20 mouse cellular contexts compared by ENCODE assay signal in the genomic region with DNA sequence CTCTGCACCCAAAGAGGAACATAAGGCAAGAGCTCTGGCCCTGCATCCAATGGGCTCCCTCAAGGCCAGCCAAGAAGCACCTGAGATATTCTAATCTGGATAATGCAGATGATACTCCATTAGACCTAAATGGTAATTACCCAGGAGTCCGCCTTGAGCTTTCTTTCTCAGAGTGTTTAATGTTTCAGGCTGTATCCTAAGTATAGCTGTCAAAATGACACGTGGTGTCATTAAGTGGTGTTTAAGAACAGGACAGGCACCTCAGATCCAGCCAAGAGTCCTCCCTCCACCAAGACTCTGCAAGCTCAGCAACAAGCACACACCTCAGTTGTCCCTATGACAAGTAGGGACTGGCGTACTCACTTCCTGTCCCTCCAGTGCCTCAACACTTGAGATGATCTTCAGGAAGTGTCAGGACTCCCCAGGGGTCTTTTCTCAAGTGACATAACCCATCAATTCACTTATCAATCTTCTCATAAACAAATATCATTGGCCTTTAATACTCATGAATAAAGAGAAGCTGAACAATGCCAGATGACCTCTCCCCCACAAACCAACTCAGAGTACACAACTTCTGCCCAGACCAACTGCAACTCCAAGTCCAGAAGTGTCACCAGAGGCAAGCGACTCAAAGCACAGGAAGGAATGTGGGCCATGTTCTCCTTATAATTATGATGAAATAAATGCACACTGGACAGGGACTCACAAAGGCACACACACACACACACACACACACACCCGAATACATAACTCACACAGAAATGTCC. TPM values are rescaled to one million over a fixed set of nuclear protein-coding genes. Genes with fewer than 3 reads are reported as not detected.
A peak's percentile ranks its signal among the peaks of the same experiment; 100 is the strongest.
DNase-seq lines count a peak whose midpoint lies in the region; TF ChIP-seq lines count a peak whose summit lies in the region.
"Had no signal": no experiment of that assay in that cellular context is flagged by ENCODE, and none has a peak within 500 bp of the region (broad histone marks: within the 10 kb centered on the region; RNA-seq: fewer than 3 reads in every experiment).

No protein-coding gene starts in this region.

- no peak overlapping the region for H3K9ac ChIP-seq in heart, adult 2 months (ENCODE audit: low read depth, low read length)
- H3K9ac ChIP-seq: forebrain, postnatal 0 days; liver, embryonic 14.5 days; midbrain, embryonic 15.5 days had no signal

- H3K27ac ChIP-seq in heart, adult 2 months: peak overlapping the region; percentile 32; the same call in 1 of the 2 replicates
- H3K27ac ChIP-seq in spleen, adult 2 months (ENCODE audit: insufficient read depth, low read length): peak overlapping the region; percentile 55
- H3K27ac ChIP-seq in bone marrow, adult 2 months (ENCODE audit: control insufficient read depth, insufficient read depth, low read depth, low read length, poor library complexity): peak overlapping the region; percentile 37; the same call in 1 of the 2 replicates
- peak overlapping the region; percentile 68; the same call in 1 of the 2 replicates for H3K27ac ChIP-seq in limb, embryonic 10.5 days
- H3K27ac ChIP-seq: heart, embryonic 10.5 days; left cerebral cortex, adult 2 months; liver, embryonic 14.5 days; midbrain, embryonic 15.5 days had no signal

- no peak overlapping the region for H3K4me3 ChIP-seq in heart, adult 2 months
- no peak overlapping the region for H3K4me3 ChIP-seq in spleen, adult 2 months (ENCODE audit: extremely low read depth, insufficient read depth, insufficient read length)
- no peak overlapping the region for H3K4me3 ChIP-seq in bone marrow, adult 2 months (replicated peaks; ENCODE audit: control insufficient read depth, low read depth, low read length)
- no peak overlapping the region for H3K4me3 ChIP-seq in limb, embryonic 10.5 days
- H3K4me3 ChIP-seq: heart, embryonic 10.5 days; left cerebral cortex, adult 2 months; midbrain, embryonic 15.5 days; myocyte had no signal

- TF ChIP-seq POLR2A in heart, adult 2 months (IDR thresholded peaks at IDR 0.05; ENCODE audit: insufficient read depth, low read depth, low read length): no peak
- no peak for TF ChIP-seq POLR2A in spleen, adult 2 months (IDR thresholded peaks at IDR 0.05; ENCODE audit: low read depth, low read length)
- no peak for TF ChIP-seq POLR2A in bone marrow, adult 2 months (IDR thresholded peaks at IDR 0.05; ENCODE audit: borderline replicate concordance, control insufficient read depth, low read depth, low read length)

- peaks cover 2% of the 10 kb centered on the region; the same call in 1 of the 2 replicates for H3K36me3 ChIP-seq in heart, adult 2 months (ENCODE audit: control insufficient read depth, insufficient read depth, low read length)
- H3K36me3 ChIP-seq in spleen, adult 2 months (ENCODE audit: control insufficient read depth, insufficient read depth, low read length): no peaks in the 10 kb centered on the region
- H3K36me3 ChIP-seq in limb, embryonic 10.5 days: no peaks in the 10 kb centered on the region
- H3K36me3 ChIP-seq: heart, embryonic 10.5 days; midbrain, embryonic 15.5 days had no signal

- H3K27me3 ChIP-seq in heart, adult 2 months (ENCODE audit: control insufficient read depth, insufficient read depth, low read length): no peaks in the 10 kb centered on the region
- H3K27me3 ChIP-seq in spleen, adult 2 months (ENCODE audit: control insufficient read depth, insufficient read depth, low read length): no peaks in the 10 kb centered on the region
- no peaks in the 10 kb centered on the region for H3K27me3 ChIP-seq in limb, embryonic 10.5 days (ENCODE audit: low read depth, poor library complexity, severe bottlenecking)
- H3K27me3 ChIP-seq: midbrain, embryonic 15.5 days had no signal

- H3K79me2 ChIP-seq in heart, adult 2 months (replicated peaks; ENCODE audit: control insufficient read depth, insufficient read depth, low read length): no peaks in the 10 kb centered on the region

- intact Hi-C loops in heart, adult 2 months (cut with DNase I): no loop called here
- intact Hi-C loops in heart, postnatal 25 days (cut with DNase I): no loop called here

- DNase-seq in heart, adult 2 months: no peak
- no peak for DNase-seq in heart, postnatal 25 days (ENCODE audit: low spot score)
- no peak for DNase-seq in spleen, adult 2 months (ENCODE audit: low read depth in 1 of 2, low spot score in 2 of 2)
- DNase-seq in spleen, postnatal 36 days (ENCODE audit: low spot score in 2 of 2): no peak
- no peak for DNase-seq in limb, embryonic 10.5 days (ENCODE audit: low spot score)
- DNase-seq in spleen, postnatal 10 days (ENCODE audit: low spot score in 2 of 2): no peak
- no peak for DNase-seq in cerebellum, adult 18-20 months
- DNase-seq: B cell, adult 2 months; cerebellum, adult 9-11 months; forebrain, postnatal 0 days; gastrocnemius, postnatal 10 days; kidney, adult 2 months; kidney, postnatal 14 days; layer of hippocampus, adult 9-11 months had no signal

- no peak for TF ChIP-seq CTCF in heart, adult 2 months (IDR thresholded peaks at IDR 0.05)
- no peak for TF ChIP-seq CTCF in spleen, adult 2 months (IDR thresholded peaks at IDR 0.05; ENCODE audit: extremely low read depth, insufficient read depth, insufficient read length, insufficient replicate concordance)
- TF ChIP-seq CTCF in bone marrow, adult 2 months (IDR thresholded peaks at IDR 0.05; ENCODE audit: control insufficient read depth, insufficient read depth, low read length): no peak

- H3K4me1 ChIP-seq in heart, adult 2 months (ENCODE audit: control insufficient read depth, insufficient read depth, low read length): peaks cover 19% of the 10 kb centered on the region
- peaks cover 59% of the 10 kb centered on the region for H3K4me1 ChIP-seq in spleen, adult 2 months (ENCODE audit: control insufficient read depth, insufficient read depth, insufficient read length)
- H3K4me1 ChIP-seq in bone marrow, adult 2 months (ENCODE audit: control insufficient read depth, insufficient read depth, low read length): peaks cover 27% of the 10 kb centered on the region
- H3K4me1 ChIP-seq in limb, embryonic 10.5 days: peaks cover 96% of the 10 kb centered on the region

- H3K9me3 ChIP-seq in limb, embryonic 10.5 days (replicated peaks): no peaks in the 10 kb centered on the region
- H3K9me3 ChIP-seq: heart, embryonic 10.5 days; midbrain, embryonic 15.5 days had no signal

- WGBS in heart, adult 2 months: 59% methylated on average over 5 of the region's 5 CpGs
- WGBS in spleen, adult 2 months: 41% methylated on average over 5 of the region's 5 CpGs
- WGBS in bone marrow, adult 2 months: 38% methylated on average over 5 of the region's 5 CpGs
- 83% methylated on average over 5 of the region's 5 CpGs for WGBS in limb, embryonic 10.5 days

- TF ChIP-seq EP300 in heart, adult 2 months (IDR thresholded peaks at IDR 0.05; ENCODE audit: insufficient read depth, low read depth, low read length): no peak

RNA-seq across cellular contexts. Expression of gene Ankrd44, which starts 15.5 kb away (rescaled TPM):
- total RNA-seq in heart, adult 2 months (2021): 10 to 100 TPM; 10.2 to 10.7 TPM
- 10.2 and 14.8 TPM in 2 replicates for polyA plus RNA-seq in heart, adult 2 months (2012; rRNA removed)
- total RNA-seq in heart, postnatal 25 days (2021): 10 to 100 TPM; 12.1 to 12.8 TPM
- polyA plus RNA-seq in spleen, adult 2 months (2012; rRNA removed): 43.1 and 46.2 TPM in 2 replicates
- polyA plus RNA-seq in bone marrow, adult 2 months (2011; ENCODE audit: insufficient read depth, insufficient read length, low replicate concordance, missing spikeins): 12.1 and 47.3 TPM in 2 replicates
- 20.1 and 23.7 TPM in 2 replicates for polyA plus RNA-seq in limb, embryonic 10.5 days (2016; fragmentation: Nextera tagmentation; extraction: Ambion mirVana)
